Mouse (Mus musculus) CH12.LX (cell line): ENCODE measurements around the gene Alg6. TPM values are rescaled to one million over a fixed set of nuclear protein-coding genes. Genes with fewer than 3 reads are reported as not detected.

Experiments
- DNase-seq: peaks from one replicate; pipeline ENCODE4 v3.0.0-alpha.2; 2013; ENCODE audit errors: extremely low read depth
- H3K27ac ChIP-seq: 2 replicates; pipeline ENCODE4 v1.5.1; 2012; ENCODE audit warnings: low read depth, mild to moderate bottlenecking, control low read depth, moderate library complexity; ENCODE audit not compliant: insufficient read depth
- H3K27me3 ChIP-seq: replicated peaks from 2 replicates; pipeline ENCODE3; 2012; ENCODE audit warnings: inconsistent platforms
- H3K36me3 ChIP-seq, 2 experiments: replicated peaks in 1 of 2; 2 replicates each; pipeline versions ENCODE3 to v1.6.1; 2012; ENCODE audit warnings: inconsistent platforms in 1 of 2, low read length in 1 of 2, mild to moderate bottlenecking in 1 of 2, mixed read lengths in 1 of 2, moderate library complexity in 1 of 2; ENCODE audit not compliant: control insufficient read depth in 1 of 2, insufficient read depth in 1 of 2
- H3K4me1 ChIP-seq, 2 experiments: 2 replicates each; pipeline ENCODE4 v1.6.1; 2012; ENCODE audit warnings: inconsistent platforms in 1 of 2, moderate library complexity in 1 of 2; ENCODE audit not compliant: insufficient read depth in 2 of 2, control insufficient read depth in 1 of 2
- H3K4me2 ChIP-seq: 2 replicates; pipeline ENCODE4 v1.6.1; 2012; ENCODE audit warnings: low read depth, mild to moderate bottlenecking, control low read depth; ENCODE audit not compliant: poor library complexity, insufficient read depth, severe bottlenecking
- H3K4me3 ChIP-seq, 3 experiments: fragments of 150-350 bp in 1 of 3; sonication (generic) in 1 of 3; replicated peaks in 1 of 3; 2 replicates each; pipeline versions ENCODE3 to v1.5.1; 2011 to 2012; ENCODE audit warnings: low read depth in 2 of 3, low read length in 2 of 3, mild to moderate bottlenecking in 2 of 3, moderate library complexity in 2 of 3, control low read depth in 1 of 3, improper control_type of control experiment in 1 of 3, inconsistent platforms in 1 of 3, mixed read lengths in 1 of 3; ENCODE audit not compliant: poor library complexity in 1 of 3
- H3K79me2 ChIP-seq: replicated peaks from 2 replicates; pipeline ENCODE4 v1.6.1; 2012; ENCODE audit warnings: mild to moderate bottlenecking, moderate library complexity; ENCODE audit not compliant: control insufficient read depth, poor library complexity, insufficient read depth, severe bottlenecking; ENCODE audit errors: extremely low read depth
- H3K9ac ChIP-seq: 2 replicates; pipeline ENCODE4 v1.6.1; 2012; ENCODE audit warnings: low read depth, mild to moderate bottlenecking, control low read depth, moderate library complexity; ENCODE audit not compliant: insufficient read depth
- H3K9me3 ChIP-seq: replicated peaks from 2 replicates; pipeline ENCODE3; 2012; ENCODE audit warnings: low read length, inconsistent platforms, mixed read lengths
- BHLHE40 ChIP-seq: IDR thresholded peaks from 2 replicates; pipeline ENCODE4 v1.6.1; 2011; ENCODE audit warnings: mild to moderate bottlenecking, low read depth, low read length, improper control_type of control experiment
- CHD2 ChIP-seq: IDR thresholded peaks from 2 replicates; pipeline ENCODE4 v1.6.1; 2011; ENCODE audit warnings: low read length, improper control_type of control experiment
- ELF1 ChIP-seq: IDR thresholded peaks from 2 replicates; pipeline ENCODE4 v1.6.1; 2014; ENCODE audit warnings: low read depth, mild to moderate bottlenecking, inconsistent platforms, low read length, improper control_type of control experiment
- EP300 ChIP-seq: IDR thresholded peaks from 2 replicates; pipeline ENCODE4 v1.6.1; 2011; ENCODE audit warnings: low read length, improper control_type of control experiment
- HCFC1 ChIP-seq: IDR thresholded peaks from 2 replicates; pipeline ENCODE4 v1.6.1; 2012; ENCODE audit warnings: low read depth, mild to moderate bottlenecking, inconsistent platforms, low read length, improper control_type of control experiment
- IRF4 ChIP-seq: IDR thresholded peaks from 2 replicates; pipeline ENCODE4 v1.6.1; 2014; ENCODE audit warnings: low read depth, mild to moderate bottlenecking, inconsistent platforms, low read length, improper control_type of control experiment
- JUN ChIP-seq: IDR thresholded peaks from 2 replicates; pipeline ENCODE4 v1.6.1; 2011; ENCODE audit warnings: low read depth, mild to moderate bottlenecking, low read length, improper control_type of control experiment, moderate library complexity; ENCODE audit not compliant: insufficient read depth
- JUND ChIP-seq: conservative IDR thresholded peaks from 2 replicates; pipeline ENCODE4 v1.6.1; 2011; ENCODE audit warnings: low read depth, low read length, improper control_type of control experiment
- KAT2A ChIP-seq: IDR thresholded peaks from 2 replicates; pipeline ENCODE4 v1.6.1; 2012; ENCODE audit warnings: low read length, improper control_type of control experiment, inconsistent platforms; ENCODE audit not compliant: insufficient replicate concordance
- MAFK ChIP-seq: IDR thresholded peaks from 2 replicates; pipeline ENCODE4 v1.6.1; 2011; ENCODE audit warnings: low read length, improper control_type of control experiment; ENCODE audit not compliant: insufficient replicate concordance
- MAX ChIP-seq: IDR thresholded peaks from 2 replicates; pipeline ENCODE4 v1.6.1; 2011; ENCODE audit warnings: low read length, improper control_type of control experiment
- MYC ChIP-seq: IDR thresholded peaks from 2 replicates; pipeline ENCODE4 v1.6.1; 2011; ENCODE audit warnings: low read depth, mild to moderate bottlenecking, improper control_type of control experiment, low read length
- NELFE ChIP-seq: IDR thresholded peaks from 2 replicates; pipeline ENCODE4 v1.6.1; 2011; ENCODE audit warnings: low read depth, low read length, improper control_type of control experiment
- NRF1 ChIP-seq: IDR thresholded peaks from 2 replicates; pipeline ENCODE4 v1.6.1; 2014; ENCODE audit warnings: low read depth, mild to moderate bottlenecking, inconsistent platforms, low read length, improper control_type of control experiment, moderate library complexity
- PAX5 ChIP-seq: IDR thresholded peaks from 2 replicates; pipeline ENCODE4 v1.6.1; 2012; ENCODE audit warnings: low read length, inconsistent platforms, mixed read lengths
- RAD21 ChIP-seq: IDR thresholded peaks from 2 replicates; pipeline ENCODE4 v1.6.1; 2011; ENCODE audit warnings: low read depth, mild to moderate bottlenecking, low read length, improper control_type of control experiment, moderate library complexity
- RCOR1 ChIP-seq: conservative IDR thresholded peaks from 2 replicates; pipeline ENCODE4 v1.6.1; 2012; ENCODE audit warnings: low read depth, mild to moderate bottlenecking, inconsistent platforms, low read length, improper control_type of control experiment
- SMC3 ChIP-seq: IDR thresholded peaks from 2 replicates; pipeline ENCODE4 v1.6.1; 2011; ENCODE audit warnings: low read depth, low read length, improper control_type of control experiment
- TBP ChIP-seq: conservative IDR thresholded peaks from 2 replicates; pipeline ENCODE4 v1.6.1; 2011; ENCODE audit warnings: low read depth, low read length, improper control_type of control experiment
- TCF12 ChIP-seq: IDR thresholded peaks from 2 replicates; pipeline ENCODE4 v1.6.1; 2014; ENCODE audit warnings: low read depth, mild to moderate bottlenecking, inconsistent platforms, low read length, improper control_type of control experiment
- USF1 ChIP-seq: IDR thresholded peaks from 2 replicates; pipeline ENCODE4 v1.6.1; 2014; ENCODE audit warnings: low read depth, mild to moderate bottlenecking, inconsistent platforms, low read length, improper control_type of control experiment
- USF2 ChIP-seq: conservative IDR thresholded peaks from 2 replicates; pipeline ENCODE4 v1.6.1; 2011; ENCODE audit warnings: low read depth, low read length, improper control_type of control experiment
- ZKSCAN1 ChIP-seq: IDR thresholded peaks from 2 replicates; pipeline ENCODE4 v1.6.1; 2012; ENCODE audit warnings: low read depth, inconsistent platforms, low read length, improper control_type of control experiment, borderline replicate concordance
- ZMIZ1 ChIP-seq: IDR thresholded peaks from 2 replicates; pipeline ENCODE4 v1.6.1; 2012; ENCODE audit warnings: low read depth, mild to moderate bottlenecking, inconsistent platforms, low read length, improper control_type of control experiment
- dilution Hi-C: fragments of 300-500 bp; cut with MboI; formaldehyde crosslinking; loops from 2 replicates; pipeline ENCODE4 v1.14.3; 2020; ENCODE audit warnings: low sequenced_read_pairs; ENCODE audit not compliant: extremely low pct_unique_long_range_greater_than_20kb, extremely low pct_ligation_motif_present
- in situ Hi-C: fragments of 300-500 bp; cut with MboI; formaldehyde crosslinking; loops from 3 replicates; pipeline ENCODE4 v1.14.3; 2019; ENCODE audit warnings: low sequenced_read_pairs, low pct_ligation_motif_present, low pct_unique_long_range_greater_than_20kb, mixed read lengths
- polyA plus RNA-seq: library from polyadenylated mRNA; unstranded; fragments of >175 nt; gene quantifications from 2 replicates; pipeline ENCODE4 v1.2.1, GENCODE M21; 2012; ENCODE audit warnings: low read depth; ENCODE audit not compliant: insufficient read length
- total RNA-seq, 2 experiments: library from RNA; depleted of rRNA; stranded (reverse); fragments of 300-350 nt in 1 of 2; fragments of >200 nt in 1 of 2; gene quantifications; 2 replicates each; pipeline ENCODE4 v1.2.3; 2012 to 2014

Gene Alg6
- total and polyA plus RNA-seq, 3 experiments, result 19.1 to 30.4 (median 20.4) TPM

DNA sequence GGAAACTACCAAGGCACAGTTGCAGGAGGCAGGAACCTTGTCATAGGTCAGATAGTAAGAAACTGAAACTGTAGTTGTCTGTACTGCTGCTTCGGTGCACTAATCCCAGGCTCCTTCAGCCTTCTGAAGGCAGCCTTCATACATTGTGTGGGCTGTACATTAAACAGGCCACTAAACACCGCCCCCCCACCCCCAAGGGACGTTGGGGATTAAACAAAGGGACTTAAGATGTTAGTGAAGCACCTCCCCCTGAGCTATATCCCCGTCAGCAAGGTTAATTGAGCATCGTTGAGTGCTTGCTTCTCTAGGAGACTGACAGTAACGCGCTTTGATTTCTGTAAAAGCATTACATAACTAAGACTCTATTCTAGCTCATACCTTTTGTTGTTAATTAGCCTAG lies 24.4 kb downstream of the Alg6 start:
- DNase-seq, result no peak
- H3K79me2 ChIP-seq, result no peaks in the 10 kb centered on the region
- H3K9me3 ChIP-seq, result no peaks in the 10 kb centered on the region
- H3K9ac ChIP-seq, result no peak overlapping the region
- no peaks in the 10 kb centered on the region for H3K4me1 ChIP-seq
- dilution Hi-C loops, result no loop called here
- H3K27ac ChIP-seq, result no peak overlapping the region
- no peak overlapping the region for H3K4me2 ChIP-seq
- no peak overlapping the region for H3K4me3 ChIP-seq
- TF ChIP-seq RAD21 (no peak), HCFC1 (no peak), TCF12 (no peak), JUN (no peak), MYC (no peak), NRF1 (no peak), ZMIZ1 (no peak), PAX5 (no peak), NELFE (no peak)
- no peaks in the 10 kb centered on the region for H3K27me3 ChIP-seq
- in situ Hi-C loops, result no loop called here
- peaks cover 14 to 46% of the 10 kb centered on the region in 2 experiments for H3K36me3 ChIP-seq

DNA sequence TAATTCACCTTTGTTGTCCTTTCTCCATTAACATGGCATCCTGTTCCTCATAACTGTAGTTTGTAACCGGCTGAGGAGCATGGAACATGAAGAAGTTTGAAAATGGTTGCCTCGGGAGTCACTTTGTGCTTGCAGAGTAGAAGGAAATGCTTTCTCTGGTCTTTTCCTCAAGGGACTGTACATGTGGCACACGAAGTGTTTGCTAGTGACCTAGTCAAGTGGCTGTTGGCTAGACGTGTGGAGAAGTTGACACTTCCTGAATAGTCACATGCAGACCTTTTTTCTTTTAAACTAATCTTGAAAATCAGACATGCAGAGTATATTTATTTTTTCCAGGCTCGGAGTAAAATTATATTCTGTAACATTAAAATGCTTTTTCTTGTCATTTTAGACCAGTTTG lies 37.0 kb downstream of the Alg6 start:
- Histone ChIP-seq H3K4me2 (no peak overlapping the region), H3K9me3 (no peaks in the 10 kb centered on the region), H3K79me2 (no peaks in the 10 kb centered on the region), H3K9ac (no peak overlapping the region), H3K27me3 (no peaks in the 10 kb centered on the region), H3K36me3 (peaks cover 22 to 71% of the 10 kb centered on the region in 2 experiments), H3K4me1 (no peaks in the 10 kb centered on the region), H3K27ac (no peak overlapping the region)
- in situ Hi-C loops, result no loop called here
- dilution Hi-C loops, result no loop called here
- DNase-seq, result no peak
- TF ChIP-seq RAD21 (no peak), CHD2 (no peak), ELF1 (no peak), PAX5 (no peak), USF2 (no peak), ZKSCAN1 (no peak), MAX (no peak), EP300 (no peak), RCOR1 (no peak), KAT2A (no peak), IRF4 (no peak), HCFC1 (no peak), TBP (no peak), SMC3 (no peak), BHLHE40 (no peak), USF1 (no peak), JUND (no peak), MAFK (no peak), TCF12 (no peak)
- TF ChIP-seq, all 38 proteins: peak for 0
- H3K4me3 ChIP-seq, result no peak overlapping the region
